Mouse (Mus musculus) MEL (cell line): ENCODE results near the gene Jmy. TPM values are rescaled to one million over a fixed set of nuclear protein-coding genes. Genes with fewer than 3 reads are reported as not detected.
"Not testable (repeated sequence)": the region's sequence is repeated elsewhere in the genome, so short reads cannot be mapped to it uniquely, and the experiment has no call there.

ENCODE experiments used
- DNase-seq: peaks from one replicate; pipeline ENCODE4 v3.0.0; 2011; ENCODE audit warnings: low read depth, low spot score
- H3K27ac ChIP-seq: 2 replicates; pipeline ENCODE4 v1.5.1; 2012; ENCODE audit warnings: low read depth, mild to moderate bottlenecking, control low read depth, low read length, moderate library complexity; ENCODE audit not compliant: control insufficient read depth
- H3K27me3 ChIP-seq, 2 experiments: fragments of 150-350 bp in 1 of 2; sonication (generic) in 1 of 2; 2 replicates each; pipeline ENCODE4 v1.6.1; 2012; ENCODE audit warnings: low read length in 2 of 2, mild to moderate bottlenecking in 2 of 2, improper control_type of control experiment in 1 of 2, moderate library complexity in 1 of 2; ENCODE audit not compliant: insufficient read depth in 2 of 2, control insufficient read depth in 1 of 2
- H3K36me3 ChIP-seq, 2 experiments: 2 replicates each; pipeline ENCODE4 v1.6.1; 2012 to 2014; ENCODE audit warnings: low read length in 2 of 2, improper control_type of control experiment in 1 of 2, inconsistent platforms in 1 of 2, mild to moderate bottlenecking in 1 of 2; ENCODE audit not compliant: insufficient read depth in 2 of 2, control insufficient read depth in 1 of 2
- H3K4me1 ChIP-seq, 2 experiments: fragments of 150-350 bp in 1 of 2; sonication (generic) in 1 of 2; 2 replicates each; pipeline ENCODE4 v1.6.1; 2012; ENCODE audit warnings: low read length in 2 of 2, improper control_type of control experiment in 1 of 2, mild to moderate bottlenecking in 1 of 2; ENCODE audit not compliant: insufficient read depth in 2 of 2, control insufficient read depth in 1 of 2
- H3K4me3 ChIP-seq, 2 experiments: fragments of 150-350 bp in 1 of 2; sonication (generic) in 1 of 2; 2 replicates each; pipeline ENCODE4 v1.5.1; 2012; ENCODE audit warnings: low read depth in 2 of 2, low read length in 2 of 2, mild to moderate bottlenecking in 2 of 2, moderate library complexity in 2 of 2, control low read depth in 1 of 2, improper control_type of control experiment in 1 of 2; ENCODE audit not compliant: control insufficient read depth in 1 of 2, insufficient read depth in 1 of 2
- H3K79me2 ChIP-seq: 2 replicates; pipeline ENCODE4 v1.6.1; 2012; ENCODE audit warnings: mild to moderate bottlenecking, low read length, moderate library complexity; ENCODE audit not compliant: control insufficient read depth, poor library complexity, insufficient read depth
- H3K9ac ChIP-seq: 2 replicates; pipeline ENCODE4 v1.6.1; 2012; ENCODE audit warnings: low read depth, mild to moderate bottlenecking, control low read depth, low read length, moderate library complexity; ENCODE audit not compliant: control insufficient read depth, poor library complexity, severe bottlenecking
- H3K9me3 ChIP-seq: fragments of 150-350 bp; sonication (generic); replicated peaks from 2 replicates; pipeline ENCODE4 v1.6.1; 2012; ENCODE audit warnings: mild to moderate bottlenecking, low read length, improper control_type of control experiment, moderate library complexity; ENCODE audit not compliant: insufficient read depth
- BHLHE40 ChIP-seq: IDR thresholded peaks from 2 replicates; pipeline ENCODE4 v1.6.1; 2012; ENCODE audit warnings: low read depth, mild to moderate bottlenecking, inconsistent platforms, low read length, improper control_type of control experiment, borderline replicate concordance
- CTCF ChIP-seq, 3 experiments: IDR thresholded peaks in 2 of 3; conservative IDR thresholded peaks in 1 of 3; 2 replicates each; pipeline ENCODE4 v1.5.1; 2011 to 2012; ENCODE audit warnings: low read length in 3 of 3, low read depth in 2 of 3, mild to moderate bottlenecking in 2 of 3, improper control_type of control experiment in 1 of 3, inconsistent platforms in 1 of 3, mixed read lengths in 1 of 3, moderate library complexity in 1 of 3; ENCODE audit not compliant: control insufficient read depth in 1 of 3, insufficient read depth in 1 of 3, poor library complexity in 1 of 3, severe bottlenecking in 1 of 3
- EP300 ChIP-seq, 2 experiments: IDR thresholded peaks; 2 replicates each; pipeline ENCODE4 v1.6.1; 2011; ENCODE audit warnings: improper control_type of control experiment in 2 of 2, low read length in 2 of 2, low read depth in 1 of 2, mild to moderate bottlenecking in 1 of 2
- ETS1 ChIP-seq: IDR thresholded peaks from 2 replicates; pipeline ENCODE4 v1.6.1; 2012; ENCODE audit warnings: low read depth, mild to moderate bottlenecking, inconsistent platforms, low read length, improper control_type of control experiment, moderate library complexity
- GATA1 ChIP-seq: IDR thresholded peaks from 2 replicates; pipeline ENCODE4 v1.6.1; 2011; ENCODE audit warnings: low read depth, low read length, improper control_type of control experiment
- MAZ ChIP-seq: IDR thresholded peaks from 2 replicates; pipeline ENCODE4 v1.6.1; 2012; ENCODE audit warnings: low read depth, mild to moderate bottlenecking, inconsistent platforms, low read length, improper control_type of control experiment
- MXI1 ChIP-seq: IDR thresholded peaks from 2 replicates; pipeline ENCODE4 v1.6.1; 2011; ENCODE audit warnings: mild to moderate bottlenecking, low read depth, low read length, improper control_type of control experiment
- POLR2A ChIP-seq, 2 experiments: IDR thresholded peaks; 2 replicates each; pipeline ENCODE4 v1.6.1; 2011 to 2012; ENCODE audit warnings: low read length in 2 of 2, mild to moderate bottlenecking in 2 of 2, control low read depth in 1 of 2, improper control_type of control experiment in 1 of 2, low read depth in 1 of 2, moderate library complexity in 1 of 2; ENCODE audit not compliant: control insufficient read depth in 1 of 2, insufficient read depth in 1 of 2, poor library complexity in 1 of 2
- POLR2AphosphoS2 ChIP-seq: IDR thresholded peaks from 2 replicates; pipeline ENCODE4 v1.6.1; 2011; ENCODE audit warnings: low read length, improper control_type of control experiment
- POLR2AphosphoS5 ChIP-seq: IDR thresholded peaks from 2 replicates; pipeline ENCODE4 v1.6.1; 2012; ENCODE audit warnings: low read depth, borderline replicate concordance, mild to moderate bottlenecking, inconsistent platforms, low read length, moderate library complexity, mixed read lengths
- RCOR1 ChIP-seq: IDR thresholded peaks from 2 replicates; pipeline ENCODE4 v1.6.1; 2012; ENCODE audit warnings: low read depth, mild to moderate bottlenecking, inconsistent platforms, low read length, improper control_type of control experiment
- TCF12 ChIP-seq: IDR thresholded peaks from 2 replicates; pipeline ENCODE4 v1.6.1; 2014; ENCODE audit warnings: low read depth, mild to moderate bottlenecking, inconsistent platforms, low read length, improper control_type of control experiment, moderate library complexity
- USF1 ChIP-seq: IDR thresholded peaks from 2 replicates; pipeline ENCODE4 v1.6.1; 2014; ENCODE audit warnings: low read depth, mild to moderate bottlenecking, inconsistent platforms, low read length, improper control_type of control experiment, moderate library complexity
- ZC3H11A ChIP-seq: IDR thresholded peaks from 2 replicates; pipeline ENCODE4 v1.6.1; 2012; ENCODE audit warnings: low read depth, mild to moderate bottlenecking, inconsistent platforms, low read length, improper control_type of control experiment
- polyA plus RNA-seq, 2 experiments: library from polyadenylated mRNA; stranded (reverse) in 1 of 2; unstranded in 1 of 2; fragments of >175 nt in 1 of 2; fragments of >200 nt in 1 of 2; gene quantifications; 2 replicates each; pipeline versions ENCODE4 v1.2.1 to v1.2.4; 2012; ENCODE audit warnings: low replicate concordance in 2 of 2, low read depth in 1 of 2; ENCODE audit not compliant: insufficient read length in 2 of 2, insufficient read depth in 1 of 2, missing spikeins in 1 of 2
- total RNA-seq: library from RNA; depleted of rRNA; stranded (reverse); fragments of 300-350 nt; gene quantifications from 2 replicates; pipeline ENCODE4 v1.2.3, GENCODE M21; 2012

The Jmy gene
- total and polyA plus RNA-seq, 3 experiments: 5.5 to 21.9 (median 9.3) TPM

- H3K27ac ChIP-seq: no peak overlapping the region
- no peak for TF ChIP-seq MAZ
- TF ChIP-seq POLR2AphosphoS5: no peak
- TF ChIP-seq POLR2AphosphoS2: no peak
- no peak for TF ChIP-seq CTCF (IDR thresholded peaks at IDR 0.05 in 2 of 3, conservative IDR thresholded peaks at IDR 0.05 in 1 of 3; ENCODE audit: control insufficient read depth in 1 of 3, insufficient read depth in 1 of 3, low read depth in 2 of 3, low read length in 3 of 3, poor library complexity in 1 of 3, severe bottlenecking in 1 of 3)
- TF ChIP-seq POLR2A (IDR thresholded peaks at IDR 0.05; ENCODE audit: control insufficient read depth in 1 of 2, insufficient read depth in 1 of 2, low read depth in 1 of 2, low read length in 2 of 2, poor library complexity in 1 of 2): no peak
- no peak for TF ChIP-seq MXI1
- H3K79me2 ChIP-seq: no peaks in the 10 kb centered on the region
- H3K27me3 ChIP-seq: no peaks in the 10 kb centered on the region; a peak in 1 of 4 replicates
- H3K4me1 ChIP-seq: peaks cover 4% of the 10 kb centered on the region in 2 experiments
- no peak overlapping the region for H3K9ac ChIP-seq
- no peaks in the 10 kb centered on the region for H3K9me3 ChIP-seq
- H3K4me3 ChIP-seq: no peak overlapping the region
- no peak for DNase-seq
- peaks cover 0 to 3% of the 10 kb centered on the region in 2 experiments; a peak in 2 of 4 replicates for H3K36me3 ChIP-seq
These were observed 11.0 kb upstream of the Jmy start for GRCm38 (mm10) chr13:93510447-93511180.

DNA sequence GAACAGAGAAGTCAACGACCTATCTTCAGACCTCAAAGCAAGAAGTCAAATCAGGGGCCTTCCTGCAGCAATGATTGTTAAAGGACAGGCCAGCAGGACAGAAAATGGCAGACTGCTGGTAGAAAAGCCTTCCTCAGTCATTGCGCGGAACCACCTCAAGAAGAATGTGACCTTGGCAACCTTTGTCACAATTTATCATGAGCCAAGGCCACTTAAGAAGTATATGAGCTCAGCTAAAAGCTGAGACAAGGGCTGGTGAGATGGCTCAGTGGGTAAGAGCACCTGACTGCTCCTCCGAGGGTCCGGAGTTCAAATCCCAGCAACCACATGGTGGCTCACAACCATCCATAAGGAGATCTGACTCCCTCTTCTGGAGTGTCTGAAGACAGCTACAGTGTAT lies 7.3 kb upstream of the Jmy start:
- H3K36me3 ChIP-seq: not testable (repeated sequence)

DNA sequence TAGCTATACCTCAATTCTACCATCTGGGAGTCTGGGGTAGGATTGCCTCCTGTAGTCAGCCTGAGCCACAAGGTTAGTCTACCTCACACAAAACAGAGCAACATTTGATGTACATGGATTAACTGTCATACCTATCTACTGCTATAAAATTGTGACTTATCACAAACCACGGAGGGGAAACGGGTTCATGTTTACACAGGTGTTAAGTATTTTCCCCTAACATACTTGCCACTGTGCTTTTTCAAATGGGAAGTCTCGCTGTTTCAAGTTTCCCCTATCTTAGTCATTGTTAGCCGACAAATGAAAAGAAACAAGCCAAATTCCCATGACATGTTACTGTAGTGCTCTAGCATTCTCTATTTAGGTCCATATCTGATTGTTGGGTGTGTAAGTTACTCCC lies 2.1 kb upstream of the Jmy start:
- Histone ChIP-seq H3K4me3 (peak overlapping the region in 1 of 2 experiments; percentile 23; a peak in 1 of 4 replicates), H3K9me3 (no peaks in the 10 kb centered on the region), H3K27ac (no peak overlapping the region), H3K9ac (no peak overlapping the region), H3K79me2 (peaks cover 25% of the 10 kb centered on the region), H3K27me3 (no peaks in the 10 kb centered on the region), H3K36me3 (peaks cover 0 to 2% of the 10 kb centered on the region in 2 experiments; a peak in 2 of 4 replicates), H3K4me1 (peaks cover 4 to 5% of the 10 kb centered on the region in 2 experiments; a peak in 3 of 4 replicates)
- DNase-seq: no peak
- TF ChIP-seq BHLHE40: peak; percentile 38; the same call in 1 of the 2 replicates
- TF ChIP-seq TCF12: peak; percentile 63; the same call in 1 of the 2 replicates
- 0 out of 2 replicates have a peak, but pooled peaks have one; percentile 30 for TF ChIP-seq RCOR1
- TF ChIP-seq ZC3H11A: no peak
- TF ChIP-seq EP300 (IDR thresholded peaks at IDR 0.05; ENCODE audit: low read depth in 1 of 2, low read length in 2 of 2): peak in 1 of 2 experiments; percentile 57; a peak in 3 of 4 replicates
- no peak for TF ChIP-seq MAZ
- TF ChIP-seq GATA1: no peak
- TF ChIP-seq ETS1: peak; percentile 67; the same call in 1 of the 2 replicates
- TF ChIP-seq USF1: no peak

More for the DNA sequence above, 7.3 kb upstream of the Jmy start:
- H3K27me3 ChIP-seq, H3K4me3 ChIP-seq, DNase-seq, H3K9ac ChIP-seq, H3K4me1 ChIP-seq, H3K79me2 ChIP-seq, H3K9me3 ChIP-seq, H3K27ac ChIP-seq: not testable (repeated sequence)
